Mouse (Mus musculus) erythroblast, embryonic 14.5 days (primary cell): ENCODE results near the gene Elp6. TPM values are rescaled to one million over a fixed set of nuclear protein-coding genes. Genes with fewer than 3 reads are reported as not detected.

Source experiments
- H3K27me3 ChIP-seq: 2 replicates; pipeline ENCODE4 v1.6.1; 2012; ENCODE audit warnings: inconsistent platforms; ENCODE audit not compliant: control insufficient read depth
- H3K36me3 ChIP-seq: 2 replicates; pipeline ENCODE4 v1.6.1; 2012; ENCODE audit warnings: mild to moderate bottlenecking, inconsistent platforms; ENCODE audit not compliant: control insufficient read depth
- H3K4me1 ChIP-seq: 2 replicates; pipeline ENCODE4 v1.6.1; 2012; ENCODE audit warnings: inconsistent platforms; ENCODE audit not compliant: control insufficient read depth
- H3K4me3 ChIP-seq: replicated peaks from 2 replicates; pipeline ENCODE3; 2012; ENCODE audit warnings: moderate library complexity, mild to moderate bottlenecking, inconsistent platforms
- H3K9me3 ChIP-seq: 2 replicates; pipeline ENCODE4 v1.6.1; 2012; ENCODE audit warnings: low read length, inconsistent platforms, mixed read lengths; ENCODE audit not compliant: control insufficient read depth
- GATA1 ChIP-seq: IDR thresholded peaks from 2 replicates; pipeline ENCODE4 v1.6.1; 2012; ENCODE audit warnings: low read length, inconsistent platforms, mixed read lengths
- TAL1 ChIP-seq: IDR thresholded peaks from 3 replicates; pipeline ENCODE4 v1.6.1; 2012; ENCODE audit warnings: low read length, inconsistent platforms, mixed read lengths
- polyA plus RNA-seq: library from polyadenylated mRNA; stranded (reverse); fragments of >175 nt; gene quantifications from 2 replicates; pipeline ENCODE4 v1.2.3, GENCODE M21; 2012

Elp6 gene
- polyA plus RNA-seq, 1 experiment: 0.34 TPM

GRCm38 (mm10) chr9:110345057-110345739 is 40.2 kb downstream of the Elp6 start:
- Histone ChIP-seq H3K4me1 (no peaks in the 10 kb centered on the region), H3K36me3 (no peaks in the 10 kb centered on the region), H3K4me3 (no peak overlapping the region), H3K9me3 (no peaks in the 10 kb centered on the region), H3K27me3 (no peaks in the 10 kb centered on the region)
- no peak for TF ChIP-seq GATA1
- TF ChIP-seq TAL1: no peak

DNA sequence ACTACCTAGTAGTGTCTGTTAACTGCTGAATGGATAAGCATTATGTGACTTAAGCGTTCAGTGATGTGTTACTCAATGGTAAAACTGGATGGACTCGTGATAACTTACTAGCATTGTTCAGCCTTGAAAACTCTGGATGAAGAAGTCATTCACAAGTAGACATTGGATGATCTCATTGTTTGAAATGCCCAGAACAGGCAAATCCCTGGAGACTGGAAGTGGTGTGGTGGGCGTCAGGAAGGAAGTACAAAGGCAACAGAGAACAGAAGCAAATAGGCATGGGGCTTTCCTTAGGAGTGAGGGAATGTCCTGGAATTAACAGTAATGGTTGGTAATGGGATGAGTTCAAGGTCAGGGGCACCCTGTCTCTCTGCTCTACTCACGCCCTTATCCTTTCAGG is 43.9 kb downstream of the Elp6 start:
- Histone ChIP-seq H3K4me3 (no peak overlapping the region), H3K4me1 (peaks cover 3% of the 10 kb centered on the region; the same call in 1 of the 2 replicates), H3K36me3 (peaks cover 6% of the 10 kb centered on the region; the same call in 1 of the 2 replicates), H3K9me3 (no peaks in the 10 kb centered on the region), H3K27me3 (no peaks in the 10 kb centered on the region)
- TF ChIP-seq TAL1 (no peak), GATA1 (no peak)

DNA sequence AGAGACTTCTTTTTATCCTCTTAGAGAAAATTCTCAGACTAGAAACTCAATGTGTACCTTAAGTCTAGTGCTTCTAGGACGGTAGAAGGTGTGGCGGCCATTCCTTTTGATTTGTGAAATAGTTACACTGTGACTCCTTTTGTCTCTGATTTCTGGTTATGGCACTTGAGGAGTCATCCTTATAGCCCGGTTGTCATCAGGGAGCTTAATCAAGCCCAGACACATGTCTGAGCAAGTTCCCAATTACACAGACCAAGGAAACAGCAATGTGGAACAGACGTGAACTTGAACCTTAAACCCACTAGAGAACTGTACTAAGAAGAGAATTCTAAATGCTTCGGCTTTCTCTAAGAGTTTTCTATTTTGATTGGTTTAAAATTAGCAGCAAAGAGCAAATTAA is 45.2 kb downstream of the Elp6 start:
- H3K27me3 ChIP-seq: no peaks in the 10 kb centered on the region
- peaks cover 3% of the 10 kb centered on the region; the same call in 1 of the 2 replicates for H3K4me1 ChIP-seq
- H3K9me3 ChIP-seq: no peaks in the 10 kb centered on the region
- TF ChIP-seq GATA1 (no peak), TAL1 (no peak)
- H3K4me3 ChIP-seq: no peak overlapping the region
- H3K36me3 ChIP-seq: peaks cover 12% of the 10 kb centered on the region

GRCm38 (mm10) chr9:110350612-110351011 is 45.6 kb downstream of the Elp6 start:
- H3K9me3 ChIP-seq: no peaks in the 10 kb centered on the region
- no peaks in the 10 kb centered on the region for H3K27me3 ChIP-seq
- peaks cover 3% of the 10 kb centered on the region; the same call in 1 of the 2 replicates for H3K4me1 ChIP-seq
- TF ChIP-seq GATA1 (no peak), TAL1 (no peak)
- H3K4me3 ChIP-seq: no peak overlapping the region
- peaks cover 14% of the 10 kb centered on the region for H3K36me3 ChIP-seq

- Histone ChIP-seq H3K9me3 (no peaks in the 10 kb centered on the region), H3K4me3 (no peak overlapping the region), H3K27me3 (no peaks in the 10 kb centered on the region), H3K36me3 (peaks cover 17% of the 10 kb centered on the region), H3K4me1 (peaks cover 3% of the 10 kb centered on the region; the same call in 1 of the 2 replicates)
- TF ChIP-seq TAL1 (no peak), GATA1 (no peak)
Measured at GRCm38 (mm10) chr9:110351350-110351749, 46.4 kb downstream of the Elp6 start.

DNA sequence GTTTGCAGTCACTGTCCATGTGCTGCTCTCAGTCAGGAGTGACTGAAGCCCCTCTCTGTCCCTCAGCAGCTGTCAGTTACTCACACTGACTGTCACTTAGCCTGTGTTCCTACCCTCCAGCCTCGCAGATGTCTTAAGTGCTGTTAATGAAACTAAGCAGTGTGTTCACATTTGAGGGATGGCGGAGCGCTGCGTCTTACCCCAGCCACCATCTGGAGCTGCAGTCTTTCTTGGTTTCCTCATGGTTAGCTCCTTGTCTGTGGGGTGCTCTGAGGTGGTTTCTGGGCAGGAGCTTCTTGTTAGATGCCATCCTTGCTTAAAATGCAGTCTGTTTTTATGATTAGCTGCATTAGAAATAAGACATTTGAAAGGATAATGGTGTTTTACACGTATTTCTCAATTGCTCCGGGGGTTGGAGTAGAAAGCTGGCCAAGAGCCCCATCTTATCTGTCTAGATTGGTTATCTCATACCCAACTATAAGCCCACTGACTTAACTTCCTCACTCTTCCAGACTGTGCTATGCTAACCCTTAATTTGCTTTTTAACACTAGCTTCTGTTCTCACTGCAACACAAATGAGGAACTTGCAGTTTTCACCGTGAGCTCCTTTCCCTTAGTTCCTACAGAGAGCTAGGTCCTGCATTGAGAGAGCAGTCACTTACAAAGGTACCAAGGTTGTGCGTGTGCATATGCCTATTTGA is 47.1 kb downstream of the Elp6 start:
- Histone ChIP-seq H3K36me3 (peaks cover 17% of the 10 kb centered on the region), H3K27me3 (no peaks in the 10 kb centered on the region), H3K4me3 (no peak overlapping the region), H3K9me3 (no peaks in the 10 kb centered on the region), H3K4me1 (peaks cover 3% of the 10 kb centered on the region; the same call in 1 of the 2 replicates)
- no peak for TF ChIP-seq GATA1
- no peak for TF ChIP-seq TAL1

DNA sequence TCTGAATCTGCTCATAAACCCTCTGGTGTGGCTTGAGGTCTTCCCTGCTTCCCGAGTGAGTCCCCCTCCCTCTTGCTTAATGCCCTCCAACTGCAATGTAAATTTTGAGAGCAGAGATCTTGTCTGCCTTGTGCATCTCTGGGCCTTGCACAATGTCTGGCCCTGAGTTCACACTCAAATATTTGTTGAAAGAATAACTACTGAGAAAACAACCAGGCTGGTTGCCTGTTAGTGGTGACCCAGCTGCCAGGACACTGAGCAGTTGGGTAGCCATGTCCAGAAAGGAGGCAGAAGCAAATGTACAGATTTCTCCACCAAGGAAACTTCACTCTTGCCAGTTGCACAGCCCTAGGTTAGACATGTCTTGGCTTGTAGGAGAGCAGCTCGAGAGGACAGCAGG is 53.4 kb downstream of the Elp6 start:
- no peaks in the 10 kb centered on the region for H3K9me3 ChIP-seq
- H3K27me3 ChIP-seq: no peaks in the 10 kb centered on the region
- H3K4me3 ChIP-seq: no peak overlapping the region
- no peak for TF ChIP-seq TAL1
- TF ChIP-seq GATA1: no peak
- H3K4me1 ChIP-seq: no peaks in the 10 kb centered on the region
- H3K36me3 ChIP-seq: peaks cover 19% of the 10 kb centered on the region

DNA sequence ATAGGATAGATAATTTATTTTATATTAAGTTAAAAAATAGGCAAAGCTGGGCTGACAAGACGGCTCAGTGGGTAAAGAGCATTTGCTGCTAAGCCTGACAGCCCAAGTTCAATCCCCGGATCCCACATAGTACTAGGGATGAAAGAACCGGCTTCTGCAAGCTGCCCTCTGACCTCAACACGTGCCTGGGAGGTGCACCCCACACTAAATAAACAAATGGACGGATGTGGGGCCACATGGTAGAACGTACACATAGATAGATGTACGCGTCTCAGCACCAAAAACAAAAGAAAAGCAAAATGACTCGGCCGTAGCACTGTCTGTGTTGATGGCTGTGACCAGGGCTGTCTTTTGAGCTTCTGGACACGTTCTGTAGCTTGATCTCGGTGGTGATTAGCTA is 56.3 kb downstream of the Elp6 start:
- Histone ChIP-seq H3K4me3 (no peak overlapping the region), H3K36me3 (peaks cover 28% of the 10 kb centered on the region), H3K27me3 (no peaks in the 10 kb centered on the region), H3K9me3 (no peaks in the 10 kb centered on the region), H3K4me1 (no peaks in the 10 kb centered on the region)
- TF ChIP-seq GATA1 (no peak), TAL1 (no peak)

DNA sequence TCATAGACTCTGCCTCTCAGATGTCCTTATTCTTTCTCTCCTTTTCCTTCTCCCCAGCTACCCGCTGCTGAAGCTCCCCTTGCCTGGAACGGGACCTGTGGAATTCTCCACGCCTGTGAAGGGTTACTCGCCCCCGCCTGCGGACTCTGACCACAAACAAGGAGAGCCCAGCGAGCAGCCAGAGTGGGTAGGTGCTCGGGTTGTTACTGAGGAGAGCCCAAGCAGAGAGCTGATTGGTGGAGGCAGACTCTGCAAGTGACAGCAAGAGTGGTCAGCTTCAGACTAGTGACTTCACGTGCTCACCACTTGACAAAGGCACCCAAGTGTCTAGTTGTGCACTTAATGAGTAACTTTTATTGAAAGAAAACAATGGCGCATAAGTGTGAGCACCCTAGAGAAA is 57.4 kb downstream of the Elp6 start:
- H3K4me3 ChIP-seq: no peak overlapping the region
- H3K9me3 ChIP-seq: no peaks in the 10 kb centered on the region
- no peaks in the 10 kb centered on the region for H3K4me1 ChIP-seq
- TF ChIP-seq GATA1 (no peak), TAL1 (no peak)
- H3K27me3 ChIP-seq: no peaks in the 10 kb centered on the region
- H3K36me3 ChIP-seq: peaks cover 28% of the 10 kb centered on the region
